Mouse (Mus musculus): ENCODE measurements around the gene Arid1a. TPM values are rescaled to one million over a fixed set of nuclear protein-coding genes. Genes with fewer than 3 reads are reported as not detected.

The Arid1a gene
- polyA plus RNA-seq, 1 experiment, result 45.1 TPM

GRCm38 (mm10) chr4:133750184-133750775 lies 6.3 kb downstream of the Arid1a start:
- H3K4me3 ChIP-seq (ENCODE audit: insufficient read depth, low read length), result no peak overlapping the region
- TF ChIP-seq CTCF (IDR thresholded peaks at IDR 0.05; ENCODE audit: extremely low read depth, insufficient read depth, low read length), result no peak
- no peak for TF ChIP-seq POLR2A (IDR thresholded peaks at IDR 0.05; ENCODE audit: extremely low read depth, insufficient read depth, low read length)
- no peak overlapping the region for H3K27ac ChIP-seq (ENCODE audit: insufficient read depth, low read length)
- H3K4me1 ChIP-seq (ENCODE audit: control insufficient read depth, insufficient read depth, low read length), result peaks cover 8% of the 10 kb centered on the region

GRCm38 (mm10) chr4:133735282-133735681 lies 21.3 kb downstream of the Arid1a start:
- TF ChIP-seq CTCF (IDR thresholded peaks at IDR 0.05; ENCODE audit: extremely low read depth, insufficient read depth, low read length), result no peak
- TF ChIP-seq POLR2A (IDR thresholded peaks at IDR 0.05; ENCODE audit: extremely low read depth, insufficient read depth, low read length), result no peak
- no peak overlapping the region for H3K4me3 ChIP-seq (ENCODE audit: insufficient read depth, low read length)
- H3K27ac ChIP-seq (ENCODE audit: insufficient read depth, low read length), result no peak overlapping the region
- H3K4me1 ChIP-seq (ENCODE audit: control insufficient read depth, insufficient read depth, low read length), result peaks cover 7% of the 10 kb centered on the region; the same call in 1 of the 2 replicates

- Histone ChIP-seq H3K4me1 (ENCODE audit: control insufficient read depth, insufficient read depth, low read length) (peaks cover 12% of the 10 kb centered on the region), H3K4me3 (ENCODE audit: insufficient read depth, low read length) (no peak overlapping the region), H3K27ac (ENCODE audit: insufficient read depth, low read length) (no peak overlapping the region)
- TF ChIP-seq CTCF (IDR thresholded peaks at IDR 0.05; ENCODE audit: extremely low read depth, insufficient read depth, low read length) (no peak), POLR2A (IDR thresholded peaks at IDR 0.05; ENCODE audit: extremely low read depth, insufficient read depth, low read length) (no peak)
Measured at GRCm38 (mm10) chr4:133730122-133730521, 26.4 kb downstream of the Arid1a start.

- Histone ChIP-seq H3K4me3 (ENCODE audit: insufficient read depth, low read length) (no peak overlapping the region), H3K4me1 (ENCODE audit: control insufficient read depth, insufficient read depth, low read length) (peaks cover 12% of the 10 kb centered on the region)
- TF ChIP-seq CTCF (IDR thresholded peaks at IDR 0.05; ENCODE audit: extremely low read depth, insufficient read depth, low read length) (no peak), POLR2A (IDR thresholded peaks at IDR 0.05; ENCODE audit: extremely low read depth, insufficient read depth, low read length) (no peak)
Measured at GRCm38 (mm10) chr4:133729541-133730093, 27.0 kb downstream of the Arid1a start.

GRCm38 (mm10) chr4:133729007-133729406 lies 27.6 kb downstream of the Arid1a start:
- Histone ChIP-seq H3K27ac (ENCODE audit: insufficient read depth, low read length) (no peak overlapping the region), H3K4me3 (ENCODE audit: insufficient read depth, low read length) (no peak overlapping the region), H3K4me1 (ENCODE audit: control insufficient read depth, insufficient read depth, low read length) (peaks cover 12% of the 10 kb centered on the region)
- TF ChIP-seq CTCF (IDR thresholded peaks at IDR 0.05; ENCODE audit: extremely low read depth, insufficient read depth, low read length) (no peak), POLR2A (IDR thresholded peaks at IDR 0.05; ENCODE audit: extremely low read depth, insufficient read depth, low read length) (no peak)

More at GRCm38 (mm10) chr4:133729541-133730093, 27.0 kb downstream of the Arid1a start:
- no peak overlapping the region for H3K27ac ChIP-seq (ENCODE audit: insufficient read depth, low read length)

- no peak overlapping the region for H3K4me3 ChIP-seq (ENCODE audit: insufficient read depth, low read length)
- H3K4me1 ChIP-seq (ENCODE audit: control insufficient read depth, insufficient read depth, low read length), result peaks cover 9% of the 10 kb centered on the region
- H3K27ac ChIP-seq (ENCODE audit: insufficient read depth, low read length), result no peak overlapping the region
- TF ChIP-seq CTCF (IDR thresholded peaks at IDR 0.05; ENCODE audit: extremely low read depth, insufficient read depth, low read length) (no peak), POLR2A (IDR thresholded peaks at IDR 0.05; ENCODE audit: extremely low read depth, insufficient read depth, low read length) (no peak)
Measured at GRCm38 (mm10) chr4:133728256-133728655, 28.3 kb downstream of the Arid1a start.

GRCm38 (mm10) chr4:133725706-133726105 lies 30.9 kb downstream of the Arid1a start:
- Histone ChIP-seq H3K27ac (ENCODE audit: insufficient read depth, low read length) (no peak overlapping the region), H3K4me1 (ENCODE audit: control insufficient read depth, insufficient read depth, low read length) (peaks cover 9% of the 10 kb centered on the region), H3K4me3 (ENCODE audit: insufficient read depth, low read length) (no peak overlapping the region)
- TF ChIP-seq POLR2A (IDR thresholded peaks at IDR 0.05; ENCODE audit: extremely low read depth, insufficient read depth, low read length) (no peak), CTCF (IDR thresholded peaks at IDR 0.05; ENCODE audit: extremely low read depth, insufficient read depth, low read length) (no peak)

GRCm38 (mm10) chr4:133719791-133720190 lies 36.8 kb downstream of the Arid1a start:
- H3K4me3 ChIP-seq (ENCODE audit: insufficient read depth, low read length), result no peak overlapping the region
- TF ChIP-seq CTCF (IDR thresholded peaks at IDR 0.05; ENCODE audit: extremely low read depth, insufficient read depth, low read length) (no peak), POLR2A (IDR thresholded peaks at IDR 0.05; ENCODE audit: extremely low read depth, insufficient read depth, low read length) (no peak)
- H3K27ac ChIP-seq (ENCODE audit: insufficient read depth, low read length), result no peak overlapping the region
- no peaks in the 10 kb centered on the region for H3K4me1 ChIP-seq (ENCODE audit: control insufficient read depth, insufficient read depth, low read length)

GRCm38 (mm10) chr4:133712755-133713154 lies 43.8 kb downstream of the Arid1a start:
- Histone ChIP-seq H3K4me3 (ENCODE audit: insufficient read depth, low read length) (no peak overlapping the region), H3K27ac (ENCODE audit: insufficient read depth, low read length) (no peak overlapping the region), H3K4me1 (ENCODE audit: control insufficient read depth, insufficient read depth, low read length) (peaks cover 5% of the 10 kb centered on the region)
- no peak for TF ChIP-seq POLR2A (IDR thresholded peaks at IDR 0.05; ENCODE audit: extremely low read depth, insufficient read depth, low read length)
- no peak for TF ChIP-seq CTCF (IDR thresholded peaks at IDR 0.05; ENCODE audit: extremely low read depth, insufficient read depth, low read length)

All from cortical plate, adult 2 months (tissue).